Mouse (Mus musculus) liver, embryonic 16.5 days (tissue): ENCODE data around the gene Gabrd. TPM values are rescaled to one million over a fixed set of nuclear protein-coding genes. Genes with fewer than 3 reads are reported as not detected.
A peak's percentile ranks its signal among the peaks of the same experiment; 100 is the strongest.

Source experiments
- ATAC-seq: fragments of 200-750 bp; cut with Nextera tagmentation; 2 replicates; pipeline ENCODE4 v1.8.0; 2017; ENCODE audit warnings: low read depth, mild to moderate bottlenecking, moderate number of reproducible peaks, moderate library complexity
- H3K27ac ChIP-seq: fragments of 300-500 bp; sonication (generic); 2 replicates; pipeline ENCODE4 v1.5.1; 2014; ENCODE audit warnings: mild to moderate bottlenecking, low read length
- H3K27me3 ChIP-seq: fragments of 300-500 bp; sonication (generic); 2 replicates; pipeline ENCODE4 v1.6.1; 2014; ENCODE audit warnings: low read depth, low read length, mixed read lengths; ENCODE audit not compliant: control insufficient read depth, insufficient read depth
- H3K36me3 ChIP-seq: fragments of 300-500 bp; sonication (generic); 2 replicates; pipeline ENCODE4 v1.6.1; 2014; ENCODE audit warnings: mild to moderate bottlenecking; ENCODE audit not compliant: control insufficient read depth, insufficient read depth
- H3K4me1 ChIP-seq: fragments of 300-500 bp; sonication (generic); 2 replicates; pipeline ENCODE4 v1.6.1; 2014; ENCODE audit warnings: low read depth, low read length, mixed read lengths; ENCODE audit not compliant: control insufficient read depth
- H3K4me2 ChIP-seq: fragments of 300-500 bp; sonication (generic); 2 replicates; pipeline ENCODE4 v1.6.1; 2014; ENCODE audit warnings: low read depth, low read length, mixed read lengths
- H3K4me3 ChIP-seq: fragments of 300-500 bp; sonication (generic); 2 replicates; pipeline ENCODE4 v1.5.1; 2014; ENCODE audit warnings: low read depth, mild to moderate bottlenecking, low read length
- H3K9ac ChIP-seq: fragments of 300-500 bp; sonication (generic); 2 replicates; pipeline ENCODE4 v1.6.1; 2014; ENCODE audit warnings: low read depth, low read length
- H3K9me3 ChIP-seq: fragments of 300-500 bp; sonication (generic); replicated peaks from 2 replicates; pipeline ENCODE4 v1.6.1; 2016; ENCODE audit warnings: low read length; ENCODE audit not compliant: control insufficient read depth
- WGBS: fragments of 180-500 bp; shearing (Covaris S2); extraction: QIAGEN DNeasy Blood & Tissue Kit; methylation state at CpG from one replicate; pipeline ENCODE4 v1.1.7; 2014; ENCODE audit not compliant: insufficient replicate concordance; 5-methylcytosine and 5-hydroxymethylcytosine counted together
- polyA plus RNA-seq: library from polyadenylated mRNA; unstranded; fragments of >200 nt; fragmentation: Nextera tagmentation; extraction: Ambion mirVana; gene quantifications from 2 replicates; pipeline ENCODE4 v1.2.1, GENCODE M21; 2015

The Gabrd gene
- polyA plus RNA-seq, 1 experiment from 2014 or later = not detected

GRCm38 (mm10) chr4:155368684-155369083 is 29.2 kb downstream of the Gabrd start:
- H3K4me3 ChIP-seq = no peak overlapping the region
- ATAC-seq = no peak
- no peaks in the 10 kb centered on the region; the same call in 1 of the 2 replicates for H3K4me1 ChIP-seq
- H3K27me3 ChIP-seq = no peaks in the 10 kb centered on the region
- no peak overlapping the region for H3K4me2 ChIP-seq
- H3K27ac ChIP-seq = no peak overlapping the region
- H3K9me3 ChIP-seq = no peaks in the 10 kb centered on the region
- no peak overlapping the region for H3K9ac ChIP-seq
- 20% methylated on average over 12 of the region's 12 CpGs for WGBS
- H3K36me3 ChIP-seq = no peaks in the 10 kb centered on the region

GRCm38 (mm10) chr4:155367739-155368138 is 30.2 kb downstream of the Gabrd start:
- WGBS = 62% methylated on average over 9 of the region's 9 CpGs
- Histone ChIP-seq H3K27me3 (peaks cover 3% of the 10 kb centered on the region), H3K36me3 (no peaks in the 10 kb centered on the region), H3K9ac (no peak overlapping the region), H3K9me3 (no peaks in the 10 kb centered on the region), H3K4me2 (no peak overlapping the region), H3K27ac (no peak overlapping the region), H3K4me1 (no peaks in the 10 kb centered on the region; the same call in 1 of the 2 replicates), H3K4me3 (no peak overlapping the region)
- ATAC-seq = no peak

- no peak for ATAC-seq
- peaks cover 10% of the 10 kb centered on the region for H3K27me3 ChIP-seq
- H3K4me2 ChIP-seq = no peak overlapping the region
- no peak overlapping the region for H3K4me3 ChIP-seq
- H3K9me3 ChIP-seq = no peaks in the 10 kb centered on the region
- no peaks in the 10 kb centered on the region for H3K36me3 ChIP-seq
- WGBS = 64% methylated on average over 6 of the region's 6 CpGs
- H3K9ac ChIP-seq = no peak overlapping the region
- no peak overlapping the region for H3K27ac ChIP-seq
- no peaks in the 10 kb centered on the region; the same call in 1 of the 2 replicates for H3K4me1 ChIP-seq
Measured at GRCm38 (mm10) chr4:155366784-155367183, 31.1 kb downstream of the Gabrd start.

- Histone ChIP-seq H3K4me3 (no peak overlapping the region), H3K36me3 (no peaks in the 10 kb centered on the region), H3K27ac (no peak overlapping the region), H3K4me1 (no peaks in the 10 kb centered on the region), H3K9me3 (no peaks in the 10 kb centered on the region), H3K9ac (no peak overlapping the region), H3K27me3 (peaks cover 30% of the 10 kb centered on the region), H3K4me2 (no peak overlapping the region)
- ATAC-seq = no peak
- 32% methylated on average over 5 of the region's 5 CpGs for WGBS
Measured at GRCm38 (mm10) chr4:155362443-155362842, 35.5 kb downstream of the Gabrd start.

- no peaks in the 10 kb centered on the region for H3K9me3 ChIP-seq
- no peaks in the 10 kb centered on the region for H3K36me3 ChIP-seq
- H3K27ac ChIP-seq = no peak within 1 kb of the TSS
- H3K27me3 ChIP-seq = peaks cover 30% of the 10 kb centered on the region
- H3K4me2 ChIP-seq = peak within 1 kb of the TSS; percentile 32
- H3K4me1 ChIP-seq = no peaks in the 10 kb centered on the region
- H3K9ac ChIP-seq = no peak within 1 kb of the TSS
- H3K4me3 ChIP-seq = peak within 1 kb of the TSS; percentile 51
- ATAC-seq = peak; percentile 93
- WGBS = 2% methylated on average over 51 of the region's 51 CpGs
Measured at GRCm38 (mm10) chr4:155361303-155361791, 36.6 kb downstream of the Gabrd start, which contains the start of gene Prkcz. Gene Prkcz (minus strand): TSS chr4:155361361.

GRCm38 (mm10) chr4:155360856-155361255 is 37.1 kb downstream of the Gabrd start:
- Histone ChIP-seq H3K27ac (no peak overlapping the region), H3K9me3 (no peaks in the 10 kb centered on the region), H3K9ac (no peak overlapping the region), H3K4me2 (peak overlapping the region; percentile 32), H3K4me1 (no peaks in the 10 kb centered on the region), H3K36me3 (no peaks in the 10 kb centered on the region), H3K4me3 (peak overlapping the region; percentile 50), H3K27me3 (peaks cover 30% of the 10 kb centered on the region)
- ATAC-seq = 0 out of 2 replicates have a peak, but pooled peaks have one; percentile 12
- WGBS = 2% methylated on average over 41 of the region's 42 CpGs

GRCm38 (mm10) chr4:155359560-155360464 is 38.1 kb downstream of the Gabrd start:
- no peak overlapping the region for H3K4me2 ChIP-seq
- H3K27ac ChIP-seq = no peak overlapping the region
- peaks cover 30% of the 10 kb centered on the region for H3K27me3 ChIP-seq
- H3K36me3 ChIP-seq = no peaks in the 10 kb centered on the region
- no peaks in the 10 kb centered on the region for H3K4me1 ChIP-seq
- H3K4me3 ChIP-seq = no peak overlapping the region
- no peaks in the 10 kb centered on the region for H3K9me3 ChIP-seq
- no peak overlapping the region for H3K9ac ChIP-seq
- WGBS = 32% methylated on average over 12 of the region's 12 CpGs
- no peak for ATAC-seq

GRCm38 (mm10) chr4:155357601-155358000 is 40.3 kb downstream of the Gabrd start:
- no peak overlapping the region for H3K9ac ChIP-seq
- peaks cover 27% of the 10 kb centered on the region for H3K27me3 ChIP-seq
- H3K4me2 ChIP-seq = no peak overlapping the region
- H3K9me3 ChIP-seq = no peaks in the 10 kb centered on the region
- ATAC-seq = no peak
- H3K4me1 ChIP-seq = no peaks in the 10 kb centered on the region
- no peaks in the 10 kb centered on the region for H3K36me3 ChIP-seq
- no peak overlapping the region for H3K4me3 ChIP-seq
- WGBS = 35% methylated on average over 2 of the region's 2 CpGs
- H3K27ac ChIP-seq = no peak overlapping the region

- Histone ChIP-seq H3K9ac (no peak overlapping the region), H3K36me3 (no peaks in the 10 kb centered on the region), H3K27ac (no peak overlapping the region), H3K9me3 (no peaks in the 10 kb centered on the region), H3K4me3 (no peak overlapping the region), H3K4me1 (no peaks in the 10 kb centered on the region), H3K27me3 (peaks cover 15% of the 10 kb centered on the region), H3K4me2 (no peak overlapping the region)
- no peak for ATAC-seq
- WGBS = 67% methylated on average over 10 of the region's 10 CpGs
Measured at GRCm38 (mm10) chr4:155356354-155356753, 41.6 kb downstream of the Gabrd start.
